Mouse (Mus musculus) macrophage (primary cell): ENCODE data around the gene Zfy1. TPM values are rescaled to one million over a fixed set of nuclear protein-coding genes. Genes with fewer than 3 reads are reported as not detected.
"Not testable (repeated sequence)": the region's sequence is repeated elsewhere in the genome, so short reads cannot be mapped to it uniquely, and the experiment has no call there.

Experiments used
- H3K27ac ChIP-seq: fragments of 350-480 bp; formaldehyde crosslinking; 2 replicates; pipeline ENCODE4 v1.9.0; 2021
- H3K36me3 ChIP-seq: fragments of 350-480 bp; formaldehyde crosslinking; 2 replicates; pipeline ENCODE4 v1.9.0; 2021; ENCODE audit errors: inconsistent target
- H3K4me3 ChIP-seq: fragments of 350-480 bp; formaldehyde crosslinking; 2 replicates; pipeline ENCODE4 v1.9.0; 2021; ENCODE audit errors: inconsistent target
- H3K79me2 ChIP-seq: fragments of 350-480 bp; formaldehyde crosslinking; 2 replicates; pipeline ENCODE4 v1.9.0; 2021; ENCODE audit errors: inconsistent target
- WGBS: methylation state at CpG from one replicate; pipeline ENCODE4 v1.1.7; 2026; ENCODE audit warnings: inconsistent platforms; ENCODE audit not compliant: missing documents; 5-methylcytosine and 5-hydroxymethylcytosine counted together
- polyA plus RNA-seq: library from polyadenylated mRNA; stranded (reverse); fragments of 250-400 nt; gene quantifications from 3 replicates; pipeline ENCODE4 v1.2.4, GENCODE M21; 2018; ENCODE audit warnings: inconsistent platforms
- total RNA-seq, 78 experiments: library from RNA; depleted of rRNA; stranded (reverse); fragments of 250-400 nt; gene quantifications; 1 replicate in 9 of 78; 2 replicates in 24 of 78; 3 replicates in 43 of 78; 4 replicates in 2 of 78; pipeline ENCODE4 v1.2.4; 2018; ENCODE audit warnings: inconsistent platforms in 56 of 78

The Zfy1 gene
- not detected for total RNA-seq (2018; cell fraction: chromatin; rRNA removed)
- not detected for total RNA-seq (2018; cell fraction: cytosol; rRNA removed)
- total RNA-seq (2018; cell fraction: nucleus; rRNA removed) = not detected
- polyA plus RNA-seq = not detected in 3 replicates

- WGBS = no CpG with 5 or more reads among the region's 11 CpGs
- H3K4me3 ChIP-seq, H3K79me2 ChIP-seq, H3K27ac ChIP-seq, H3K36me3 ChIP-seq: not testable (repeated sequence)
Measured at GRCm38 (mm10) chrY:797309-797708, at the start of gene Zfy1. Gene Zfy1, minus strand, starts transcription at chrY:797409.

- Histone ChIP-seq H3K27ac (no peak within 1 kb of the TSS), H3K36me3 (no peaks in the 10 kb centered on the region), H3K79me2 (no peaks in the 10 kb centered on the region), H3K4me3 (no peak within 1 kb of the TSS)
- WGBS = no CpG with 5 or more reads among the region's 15 CpGs
Measured at GRCm38 (mm10) chrY:818396-818795, 21.2 kb upstream of the Zfy1 start, which contains the start of gene Uba1y. Gene Uba1y, plus strand, starts transcription at chrY:818649.

GRCm38 (mm10) chrY:808991-809661, 11.9 kb upstream of the Zfy1 start:
- Histone ChIP-seq H3K79me2 (no peaks in the 10 kb centered on the region), H3K4me3 (no peak overlapping the region), H3K27ac (no peak overlapping the region), H3K36me3 (no peaks in the 10 kb centered on the region)
- 0% methylated on average over 1 of the region's 15 CpGs for WGBS

Other genes with a start within 250 kb of the Zfy1 start
- not detected in 3 replicates for gene Uba1y, start 21.2 kb upstream of the Zfy1 start, polyA plus RNA-seq
- not detected in 3 replicates for gene Kdm5d, start 100.4 kb upstream of the Zfy1 start, polyA plus RNA-seq
- not detected in 3 replicates for gene Eif2s3y, start 213.1 kb upstream of the Zfy1 start, polyA plus RNA-seq